Mouse (Mus musculus) limb, embryonic 14.5 days (tissue): ENCODE measurements around the gene Eif4e1b. TPM values are rescaled to one million over a fixed set of nuclear protein-coding genes. Genes with fewer than 3 reads are reported as not detected.

Source experiments
- ATAC-seq: fragments of 200-750 bp; cut with Nextera tagmentation; 2 replicates; pipeline ENCODE4 v1.8.0; 2017; ENCODE audit warnings: low read depth, moderate number of reproducible peaks, moderate TSS enrichment; ENCODE audit not compliant: low FRiP score
- DNase-seq: peaks from one replicate; pipeline ENCODE4 v3.0.0-alpha.2; 2015; ENCODE audit warnings: low spot score
- H3K27ac ChIP-seq: fragments of 300-500 bp; sonication (generic); replicated peaks from 2 replicates; pipeline ENCODE4 v1.5.1; 2014; ENCODE audit warnings: low read depth, mild to moderate bottlenecking, low read length, moderate library complexity, mixed read lengths
- H3K27me3 ChIP-seq: fragments of 300-500 bp; sonication (generic); 2 replicates; pipeline ENCODE4 v1.6.1; 2014; ENCODE audit warnings: low read length, mixed read lengths; ENCODE audit not compliant: control insufficient read depth, insufficient read depth
- H3K36me3 ChIP-seq: fragments of 300-500 bp; sonication (generic); 2 replicates; pipeline ENCODE4 v1.6.1; 2014; ENCODE audit warnings: mild to moderate bottlenecking, low read length, moderate library complexity, mixed read lengths; ENCODE audit not compliant: control insufficient read depth, insufficient read depth
- H3K4me1 ChIP-seq: fragments of 300-500 bp; sonication (generic); 2 replicates; pipeline ENCODE4 v1.6.1; 2014; ENCODE audit warnings: antibody characterized with exemption, low read length, mixed read lengths; ENCODE audit not compliant: control insufficient read depth, insufficient read depth
- H3K4me2 ChIP-seq: fragments of 300-500 bp; sonication (generic); replicated peaks from 2 replicates; pipeline ENCODE4 v1.6.1; 2014; ENCODE audit warnings: low read depth, mild to moderate bottlenecking, low read length, moderate library complexity; ENCODE audit not compliant: severe bottlenecking
- H3K4me3 ChIP-seq: fragments of 300-500 bp; sonication (generic); replicated peaks from 2 replicates; pipeline ENCODE4 v1.5.1; 2014; ENCODE audit warnings: low read length
- H3K9ac ChIP-seq: fragments of 300-500 bp; sonication (generic); 2 replicates; pipeline ENCODE4 v1.6.1; 2014; ENCODE audit warnings: mild to moderate bottlenecking, low read depth, low read length, moderate library complexity; ENCODE audit not compliant: severe bottlenecking
- H3K9me3 ChIP-seq: fragments of 300-500 bp; sonication (generic); 2 replicates; pipeline ENCODE4 v1.6.1; 2016; ENCODE audit warnings: low read length; ENCODE audit not compliant: control insufficient read depth
- POLR2A ChIP-seq: fragments of 200-500 bp; IDR thresholded peaks from 2 replicates; pipeline ENCODE4 v1.8.0; 2012; ENCODE audit warnings: inconsistent platforms, mild to moderate bottlenecking, moderate library complexity, borderline replicate concordance; ENCODE audit not compliant: insufficient read depth, insufficient read length; ENCODE audit errors: extremely low read depth
- WGBS: fragments of 180-500 bp; shearing (Covaris S2); extraction: QIAGEN DNeasy Blood & Tissue Kit; methylation state at CpG from one replicate; pipeline ENCODE4 v1.1.7; 2014; 5-methylcytosine and 5-hydroxymethylcytosine counted together
- polyA plus RNA-seq, 2 experiments: library from polyadenylated mRNA; depleted of rRNA in 1 of 2; stranded (reverse) in 1 of 2; unstranded in 1 of 2; fragments of >200 nt; fragmentation: Nextera tagmentation in 1 of 2; extraction: Ambion mirVana in 1 of 2; gene quantifications; 2 replicates each; pipeline versions ENCODE4 v1.2.1 to v1.2.3; 2012 to 2014

Eif4e1b gene
- polyA plus RNA-seq, 2 experiments, result not detected

GRCm38 (mm10) chr13:54746896-54747295 is 36.9 kb upstream of the Eif4e1b start:
- DNase-seq (no peak), ATAC-seq (no peak)
- Histone ChIP-seq H3K4me1 (peaks cover 4% of the 10 kb centered on the region; the same call in 1 of the 2 replicates), H3K27me3 (peaks cover 26% of the 10 kb centered on the region), H3K4me3 (no peak overlapping the region), H3K4me2 (no peak overlapping the region), H3K9me3 (no peaks in the 10 kb centered on the region), H3K36me3 (no peaks in the 10 kb centered on the region), H3K9ac (no peak overlapping the region), H3K27ac (no peak overlapping the region)
- 57% methylated on average over 10 of the region's 10 CpGs for WGBS
- no peak for TF ChIP-seq POLR2A

DNA sequence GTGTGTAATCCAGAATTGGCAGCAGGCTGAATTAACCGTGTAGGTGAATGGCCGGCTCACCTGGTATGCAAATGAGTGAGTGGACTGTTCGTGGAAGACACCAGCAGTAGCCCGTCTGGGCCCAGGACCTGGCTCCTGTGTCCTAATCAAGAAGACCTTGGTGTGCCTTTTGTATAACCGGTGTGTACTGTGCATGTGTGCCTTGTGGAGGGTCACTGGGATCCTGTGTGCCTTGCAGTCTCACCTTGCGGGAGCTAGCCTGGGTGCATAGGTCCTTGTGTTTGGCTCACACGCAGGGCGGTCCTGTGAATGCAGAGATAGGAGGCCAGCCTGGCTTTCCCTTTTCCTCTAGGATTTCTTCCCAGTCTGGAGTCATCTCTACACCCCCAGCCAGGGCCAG is 35.6 kb upstream of the Eif4e1b start:
- TF ChIP-seq POLR2A, result no peak
- ATAC-seq, result no peak
- Histone ChIP-seq H3K36me3 (no peaks in the 10 kb centered on the region), H3K27me3 (peaks cover 26% of the 10 kb centered on the region), H3K9ac (no peak overlapping the region), H3K4me3 (no peak overlapping the region), H3K27ac (no peak overlapping the region), H3K4me2 (no peak overlapping the region), H3K4me1 (peaks cover 4% of the 10 kb centered on the region; the same call in 1 of the 2 replicates), H3K9me3 (no peaks in the 10 kb centered on the region)
- no peak for DNase-seq
- 81% methylated on average over 8 of the region's 8 CpGs for WGBS

DNA sequence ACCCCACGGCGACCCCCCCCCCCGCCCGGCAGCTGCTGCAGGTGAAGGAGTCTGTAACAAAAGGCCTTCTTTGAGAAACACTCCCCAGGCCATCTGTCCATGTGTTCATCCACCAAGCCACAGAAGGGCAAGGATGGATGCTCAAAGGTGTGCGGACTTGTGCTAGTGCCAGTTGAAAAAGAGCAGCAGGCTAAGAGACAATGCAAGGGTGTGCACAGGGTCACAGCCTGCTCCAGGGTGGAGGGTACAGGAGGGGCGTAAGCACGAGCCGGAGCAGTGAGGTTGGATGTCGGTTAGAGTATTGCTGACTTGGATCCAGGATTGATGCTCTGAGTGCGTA is 35.1 kb upstream of the Eif4e1b start:
- Histone ChIP-seq H3K4me1 (peaks cover 4% of the 10 kb centered on the region; the same call in 1 of the 2 replicates), H3K9me3 (no peaks in the 10 kb centered on the region), H3K4me2 (peak overlapping the region; percentile 86; the same call in 1 of the 2 replicates), H3K27me3 (peaks cover 26% of the 10 kb centered on the region), H3K4me3 (0 out of 2 replicates have a peak overlapping the region, but pooled peaks have one; percentile 45), H3K27ac (no peak overlapping the region), H3K36me3 (no peaks in the 10 kb centered on the region), H3K9ac (no peak overlapping the region)
- TF ChIP-seq POLR2A, result no peak
- ATAC-seq (no peak), DNase-seq (no peak)
- WGBS, result 60% methylated on average over 10 of the region's 10 CpGs

DNA sequence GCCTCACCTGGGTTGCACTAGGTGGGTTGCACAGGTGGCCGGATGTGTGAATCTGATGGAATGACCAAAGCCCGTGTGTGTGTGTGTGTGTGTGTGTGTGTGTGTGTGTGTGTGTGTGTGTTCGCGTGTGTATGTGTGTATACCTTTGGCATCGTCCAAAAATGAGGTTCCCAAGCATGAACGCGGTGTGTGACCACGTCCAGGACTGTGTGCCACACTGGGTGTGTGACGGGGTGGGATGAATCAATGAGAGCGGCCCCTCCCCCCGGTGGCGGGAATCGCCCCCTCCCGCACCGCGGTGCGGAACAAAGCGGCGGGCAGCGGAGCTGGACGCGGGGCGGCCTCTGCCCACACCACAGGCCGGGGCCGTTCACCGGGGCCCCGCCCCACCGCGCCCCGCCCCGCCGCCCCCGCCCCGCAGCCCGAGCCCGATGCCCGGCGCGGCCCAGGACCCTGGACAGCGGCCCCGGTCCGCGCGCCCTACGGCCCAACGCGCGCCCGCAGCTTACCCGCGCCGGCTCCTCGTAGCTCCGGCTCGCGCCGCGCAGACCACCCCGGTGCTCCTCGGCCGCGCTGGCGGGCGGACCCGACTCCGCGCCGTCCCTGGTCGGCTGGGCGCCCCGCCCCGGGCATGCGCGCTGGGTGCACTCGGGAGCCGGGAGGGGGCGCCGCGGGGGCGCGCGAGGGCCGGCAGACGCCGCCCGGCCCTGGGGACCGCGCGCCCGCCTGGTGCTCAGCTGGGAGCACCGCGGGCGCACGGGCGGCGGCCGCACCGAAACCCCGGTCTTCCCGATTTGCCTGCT is 34.5 kb upstream of the Eif4e1b start:
- TF ChIP-seq POLR2A, result no peak
- Histone ChIP-seq H3K4me3 (peak overlapping the region; percentile 45), H3K36me3 (no peaks in the 10 kb centered on the region), H3K4me2 (peak overlapping the region; percentile 86), H3K4me1 (peaks cover 4% of the 10 kb centered on the region; the same call in 1 of the 2 replicates), H3K9me3 (no peaks in the 10 kb centered on the region), H3K9ac (no peak overlapping the region), H3K27ac (no peak overlapping the region), H3K27me3 (peaks cover 26% of the 10 kb centered on the region)
- DNase-seq (peak; percentile 27), ATAC-seq (peak; percentile 70)
- 5% methylated on average over 32 of the region's 100 CpGs for WGBS

GRCm38 (mm10) chr13:54749864-54750411 is 33.9 kb upstream of the Eif4e1b start, which contains the start of gene Gprin1:
Gprin1 (minus strand) TSS chr13:54749874.
- peak within 1 kb of the TSS; percentile 45 for H3K4me3 ChIP-seq
- peaks cover 26% of the 10 kb centered on the region for H3K27me3 ChIP-seq
- peak within 1 kb of the TSS; percentile 86 for H3K4me2 ChIP-seq
- DNase-seq (no peak), ATAC-seq (0 out of 2 replicates have a peak, but pooled peaks have one; percentile 23)
- no peak within 1 kb of the TSS for H3K9ac ChIP-seq
- no peaks in the 10 kb centered on the region for H3K36me3 ChIP-seq
- no peak for TF ChIP-seq POLR2A
- peaks cover 4% of the 10 kb centered on the region; the same call in 1 of the 2 replicates for H3K4me1 ChIP-seq
- H3K27ac ChIP-seq, result no peak within 1 kb of the TSS
- no peaks in the 10 kb centered on the region for H3K9me3 ChIP-seq
- 3% methylated on average over 28 of the region's 29 CpGs for WGBS
